Mouse (Mus musculus) liver, embryonic 14.5 days (tissue): ENCODE measurements around the gene Ggcx. TPM values are rescaled to one million over a fixed set of nuclear protein-coding genes. Genes with fewer than 3 reads are reported as not detected.

ENCODE experiments used
- ATAC-seq: fragments of 200-750 bp; cut with Nextera tagmentation; 2 replicates; pipeline ENCODE4 v1.8.0; 2017; ENCODE audit warnings: moderate number of reproducible peaks, mild to moderate bottlenecking, moderate library complexity; ENCODE audit not compliant: insufficient read depth
- DNase-seq, 3 experiments: peaks; one replicate each; pipeline ENCODE4 v3.0.0-alpha.2; 2012 to 2013; ENCODE audit warnings: low read depth in 3 of 3, low spot score in 3 of 3
- H3K27ac ChIP-seq: fragments of 300-500 bp; sonication (generic); 2 replicates; pipeline ENCODE4 v1.5.1; 2014; ENCODE audit warnings: moderate library complexity, mild to moderate bottlenecking, control low read depth, inconsistent platforms
- H3K27me3 ChIP-seq: fragments of 300-500 bp; sonication (generic); 2 replicates; pipeline ENCODE4 v1.6.1; 2014; ENCODE audit warnings: mild to moderate bottlenecking, low read length, moderate library complexity; ENCODE audit not compliant: control insufficient read depth, insufficient read depth
- H3K36me3 ChIP-seq: fragments of 300-500 bp; sonication (generic); replicated peaks from 2 replicates; pipeline ENCODE4 v1.6.1; 2014; ENCODE audit warnings: low read depth; ENCODE audit not compliant: control insufficient read depth, insufficient read depth
- H3K4me1 ChIP-seq, 2 experiments: fragments of 200-500 bp in 1 of 2; fragments of 300-500 bp in 1 of 2; sonication (generic) in 1 of 2; replicated peaks; 2 replicates each; pipeline ENCODE4 v1.6.1; 2012 to 2014; ENCODE audit warnings: antibody characterized with exemption in 1 of 2, inconsistent platforms in 1 of 2, low read length in 1 of 2; ENCODE audit not compliant: control insufficient read depth in 2 of 2, insufficient read depth in 2 of 2
- H3K4me2 ChIP-seq: fragments of 300-500 bp; sonication (generic); 2 replicates; pipeline ENCODE4 v1.6.1; 2014; ENCODE audit warnings: low read depth, mild to moderate bottlenecking, control low read depth, moderate library complexity
- H3K4me3 ChIP-seq, 2 experiments: fragments of 200-500 bp in 1 of 2; fragments of 300-500 bp in 1 of 2; sonication (generic) in 1 of 2; 2 replicates each; pipeline ENCODE4 v1.5.1; 2012 to 2014; ENCODE audit warnings: low read depth in 2 of 2, low read length in 2 of 2, mild to moderate bottlenecking in 2 of 2, control low read depth in 1 of 2, inconsistent platforms in 1 of 2, moderate library complexity in 1 of 2; ENCODE audit not compliant: insufficient read depth in 1 of 2
- H3K9ac ChIP-seq: fragments of 300-500 bp; sonication (generic); replicated peaks from 2 replicates; pipeline ENCODE4 v1.6.1; 2014; ENCODE audit warnings: mild to moderate bottlenecking, control low read depth, moderate library complexity
- H3K9me3 ChIP-seq: fragments of 300-500 bp; sonication (generic); 2 replicates; pipeline ENCODE4 v1.6.1; 2016; ENCODE audit warnings: low read length, mixed read lengths; ENCODE audit not compliant: control insufficient read depth
- CTCF ChIP-seq: IDR thresholded peaks from 2 replicates; pipeline ENCODE4 v1.5.1; 2016; ENCODE audit warnings: antibody characterized with exemption, low read depth, control low read depth
- EP300 ChIP-seq: IDR thresholded peaks from 2 replicates; pipeline ENCODE4 v1.6.1; 2016; ENCODE audit warnings: antibody characterized with exemption, low read depth
- WGBS: fragments of 180-500 bp; shearing (Covaris S2); extraction: QIAGEN DNeasy Blood & Tissue Kit; methylation state at CpG from one replicate; pipeline ENCODE4 v1.1.7; 2014; ENCODE audit not compliant: insufficient replicate concordance; 5-methylcytosine and 5-hydroxymethylcytosine counted together
- polyA plus RNA-seq, 2 experiments: library from polyadenylated mRNA; depleted of rRNA in 1 of 2; stranded (reverse) in 1 of 2; unstranded in 1 of 2; fragments of >200 nt; fragmentation: Nextera tagmentation in 1 of 2; extraction: Ambion mirVana in 1 of 2; gene quantifications; 2 replicates each; pipeline versions ENCODE4 v1.2.1 to v1.2.3; 2012 to 2014

The Ggcx gene
- polyA plus RNA-seq, 2 experiments: 5.7 to 11.3 TPM

GRCm38 (mm10) chr6:72479645-72480421 is 65.7 kb downstream of the Ggcx start:
- no peak for DNase-seq
- Histone ChIP-seq H3K36me3 (no peaks in the 10 kb centered on the region), H3K9me3 (no peaks in the 10 kb centered on the region), H3K9ac (no peak overlapping the region), H3K4me2 (no peak overlapping the region), H3K27me3 (no peaks in the 10 kb centered on the region), H3K27ac (no peak overlapping the region), H3K4me1 (peaks cover 0 to 5% of the 10 kb centered on the region in 2 experiments; a peak in 2 of 4 replicates), H3K4me3 (no peak overlapping the region)
- WGBS: 50% methylated on average over 12 of the region's 12 CpGs
- no peak for ATAC-seq
- no peak for TF ChIP-seq CTCF
- TF ChIP-seq EP300: no peak

GRCm38 (mm10) chr6:72480422-72480702 is 66.3 kb downstream of the Ggcx start:
- Histone ChIP-seq H3K4me3 (no peak overlapping the region), H3K9me3 (no peaks in the 10 kb centered on the region), H3K9ac (no peak overlapping the region), H3K27ac (no peak overlapping the region), H3K36me3 (no peaks in the 10 kb centered on the region), H3K4me1 (peaks cover 0 to 5% of the 10 kb centered on the region in 2 experiments; a peak in 2 of 4 replicates), H3K27me3 (no peaks in the 10 kb centered on the region), H3K4me2 (no peak overlapping the region)
- 70% methylated on average over 2 of the region's 2 CpGs for WGBS
- TF ChIP-seq EP300: no peak
- TF ChIP-seq CTCF: no peak
- DNase-seq (no peak), ATAC-seq (no peak)

Other genes starting within 250 kb of the Ggcx start
- 0.40 and 0.48 TPM in 2 replicates for gene Atoh8, start 178.7 kb upstream of the Ggcx start, polyA plus RNA-seq (2012; rRNA removed)
- 0.29 and 0.53 TPM in 2 replicates for gene Atoh8, start 178.7 kb upstream of the Ggcx start, polyA plus RNA-seq (2014; fragmentation: Nextera tagmentation; extraction: Ambion mirVana)
- gene Sftpb, start 109.7 kb upstream of the Ggcx start, polyA plus RNA-seq (2012; rRNA removed): not detected in 2 replicates
- gene Sftpb, start 109.7 kb upstream of the Ggcx start, polyA plus RNA-seq (2014; fragmentation: Nextera tagmentation; extraction: Ambion mirVana): not detected in 2 replicates
- gene Usp39, start 69.1 kb upstream of the Ggcx start, polyA plus RNA-seq (2012; rRNA removed): 23.9 and 32.7 TPM in 2 replicates
- gene Usp39, start 69.1 kb upstream of the Ggcx start, polyA plus RNA-seq (2014; fragmentation: Nextera tagmentation; extraction: Ambion mirVana): 49.6 and 58.7 TPM in 2 replicates
- 8.7 and 10.1 TPM in 2 replicates for gene 0610030E20Rik, start 67.0 kb upstream of the Ggcx start, polyA plus RNA-seq (2012; rRNA removed)
- 7.9 and 10.9 TPM in 2 replicates for gene 0610030E20Rik, start 67.0 kb upstream of the Ggcx start, polyA plus RNA-seq (2014; fragmentation: Nextera tagmentation; extraction: Ambion mirVana)
- gene Tmem150a, start 58.9 kb upstream of the Ggcx start, polyA plus RNA-seq (2012; rRNA removed): 39.0 and 58.3 TPM in 2 replicates
- gene Tmem150a, start 58.9 kb upstream of the Ggcx start, polyA plus RNA-seq (2014; fragmentation: Nextera tagmentation; extraction: Ambion mirVana): 43.6 and 48.0 TPM in 2 replicates
- 40.3 and 42.8 TPM in 2 replicates for gene Rnf181, start 47.4 kb upstream of the Ggcx start, polyA plus RNA-seq (2012; rRNA removed)
- gene Rnf181, start 47.4 kb upstream of the Ggcx start, polyA plus RNA-seq (2014; fragmentation: Nextera tagmentation; extraction: Ambion mirVana): 68.0 and 75.4 TPM in 2 replicates
- 72.5 and 80.0 TPM in 2 replicates for gene Vamp5, start 33.8 kb upstream of the Ggcx start, polyA plus RNA-seq (2012; rRNA removed)
- 81.0 and 94.5 TPM in 2 replicates for gene Vamp5, start 33.8 kb upstream of the Ggcx start, polyA plus RNA-seq (2014; fragmentation: Nextera tagmentation; extraction: Ambion mirVana)
- 129 and 188 TPM in 2 replicates for gene Vamp8, start 23.6 kb upstream of the Ggcx start, polyA plus RNA-seq (2012; rRNA removed)
- 266 and 276 TPM in 2 replicates for gene Vamp8, start 23.6 kb upstream of the Ggcx start, polyA plus RNA-seq (2014; fragmentation: Nextera tagmentation; extraction: Ambion mirVana)
- 59.9 and 99.9 TPM in 2 replicates for gene Mat2a, start 25.2 kb downstream of the Ggcx start, polyA plus RNA-seq (2012; rRNA removed)
- 159 and 173 TPM in 2 replicates for gene Mat2a, start 25.2 kb downstream of the Ggcx start, polyA plus RNA-seq (2014; fragmentation: Nextera tagmentation; extraction: Ambion mirVana)
- gene Sh2d6, start 107.4 kb downstream of the Ggcx start, polyA plus RNA-seq (2012; rRNA removed): not detected in 2 replicates
- not detected in 2 replicates for gene Sh2d6, start 107.4 kb downstream of the Ggcx start, polyA plus RNA-seq (2014; fragmentation: Nextera tagmentation; extraction: Ambion mirVana)
- gene Capg, start 130.1 kb downstream of the Ggcx start, polyA plus RNA-seq (2012; rRNA removed): 6.6 and 6.7 TPM in 2 replicates
- 11.9 and 14.8 TPM in 2 replicates for gene Capg, start 130.1 kb downstream of the Ggcx start, polyA plus RNA-seq (2014; fragmentation: Nextera tagmentation; extraction: Ambion mirVana)
- 2.9 and 3.6 TPM in 2 replicates for gene Elmod3, start 184.1 kb downstream of the Ggcx start, polyA plus RNA-seq (2012; rRNA removed)
- 4.9 and 5.2 TPM in 2 replicates for gene Elmod3, start 184.1 kb downstream of the Ggcx start, polyA plus RNA-seq (2014; fragmentation: Nextera tagmentation; extraction: Ambion mirVana)
- gene Retsat, start 184.2 kb downstream of the Ggcx start, polyA plus RNA-seq (2012; rRNA removed): 5.1 and 5.3 TPM in 2 replicates
- 11.1 and 13.6 TPM in 2 replicates for gene Retsat, start 184.2 kb downstream of the Ggcx start, polyA plus RNA-seq (2014; fragmentation: Nextera tagmentation; extraction: Ambion mirVana)
- 6.8 and 7.8 TPM in 2 replicates for gene Tgoln1, start 202.7 kb downstream of the Ggcx start, polyA plus RNA-seq (2012; rRNA removed)
- 13.4 and 14.9 TPM in 2 replicates for gene Tgoln1, start 202.7 kb downstream of the Ggcx start, polyA plus RNA-seq (2014; fragmentation: Nextera tagmentation; extraction: Ambion mirVana)